Mouse (Mus musculus): ENCODE results near the gene Bin2. TPM values are rescaled to one million over a fixed set of nuclear protein-coding genes. Genes with fewer than 3 reads are reported as not detected.

Gene Bin2
- polyA plus RNA-seq, 1 experiment from 2014 or later: 2.1 TPM

GRCm38 (mm10) chr15:100681770-100682169, 12.4 kb upstream of the Bin2 start:
- no peak for ATAC-seq (replicated peaks; ENCODE audit: insufficient number of reproducible peaks, low FRiP score, low TSS enrichment, low read depth)
- WGBS: 28% methylated on average over 7 of the region's 7 CpGs
- H3K9ac ChIP-seq (replicated peaks; ENCODE audit: low read length): no peak overlapping the region

GRCm38 (mm10) chr15:100680381-100680780, 11.0 kb upstream of the Bin2 start:
- no peaks in the 10 kb centered on the region for H3K9me3 ChIP-seq (replicated peaks; ENCODE audit: control insufficient read depth, low read length)
- no peaks in the 10 kb centered on the region for H3K27me3 ChIP-seq (ENCODE audit: control insufficient read depth, insufficient read depth, low read length)
- no peak for DNase-seq (ENCODE audit: low spot score)
- no peak overlapping the region for H3K9ac ChIP-seq (replicated peaks; ENCODE audit: low read length)
- no peaks in the 10 kb centered on the region for H3K4me1 ChIP-seq (ENCODE audit: control insufficient read depth, insufficient read depth, low read length)
- WGBS: 45% methylated on average over 3 of the region's 3 CpGs
- H3K4me3 ChIP-seq (ENCODE audit: low read depth, low read length): no peak overlapping the region
- ATAC-seq (replicated peaks; ENCODE audit: insufficient number of reproducible peaks, low FRiP score, low TSS enrichment, low read depth): no peak
- H3K27ac ChIP-seq (replicated peaks; ENCODE audit: low read depth, low read length): no peak overlapping the region
- H3K36me3 ChIP-seq (replicated peaks; ENCODE audit: control insufficient read depth, insufficient read depth, low read depth, low read length): no peaks in the 10 kb centered on the region
- H3K4me2 ChIP-seq (ENCODE audit: low read depth, low read length): no peak overlapping the region

More at GRCm38 (mm10) chr15:100681770-100682169, 12.4 kb upstream of the Bin2 start:
- H3K4me2 ChIP-seq (ENCODE audit: low read depth, low read length): no peak overlapping the region
- no peaks in the 10 kb centered on the region for H3K9me3 ChIP-seq (replicated peaks; ENCODE audit: control insufficient read depth, low read length)
- H3K4me3 ChIP-seq (ENCODE audit: low read depth, low read length): no peak overlapping the region
- H3K4me1 ChIP-seq (ENCODE audit: control insufficient read depth, insufficient read depth, low read length): no peaks in the 10 kb centered on the region
- no peaks in the 10 kb centered on the region for H3K27me3 ChIP-seq (ENCODE audit: control insufficient read depth, insufficient read depth, low read length)
- H3K36me3 ChIP-seq (replicated peaks; ENCODE audit: control insufficient read depth, insufficient read depth, low read depth, low read length): no peaks in the 10 kb centered on the region
- no peak for DNase-seq (ENCODE audit: low spot score)
- no peak overlapping the region for H3K27ac ChIP-seq (replicated peaks; ENCODE audit: low read depth, low read length)

- Histone ChIP-seq H3K27ac (replicated peaks; ENCODE audit: low read depth, low read length) (no peak overlapping the region), H3K27me3 (ENCODE audit: control insufficient read depth, insufficient read depth, low read length) (no peaks in the 10 kb centered on the region), H3K4me1 (ENCODE audit: control insufficient read depth, insufficient read depth, low read length) (no peaks in the 10 kb centered on the region), H3K4me2 (ENCODE audit: low read depth, low read length) (no peak overlapping the region), H3K4me3 (ENCODE audit: low read depth, low read length) (no peak overlapping the region), H3K36me3 (replicated peaks; ENCODE audit: control insufficient read depth, insufficient read depth, low read depth, low read length) (no peaks in the 10 kb centered on the region), H3K9ac (replicated peaks; ENCODE audit: low read length) (no peak overlapping the region), H3K9me3 (replicated peaks; ENCODE audit: control insufficient read depth, low read length) (no peaks in the 10 kb centered on the region)
- no peak for ATAC-seq (replicated peaks; ENCODE audit: insufficient number of reproducible peaks, low FRiP score, low TSS enrichment, low read depth)
- no peak for DNase-seq (ENCODE audit: low spot score)
- 92% methylated on average over 14 of the region's 14 CpGs for WGBS
These were observed 9.7 kb upstream of the Bin2 start for GRCm38 (mm10) chr15:100679005-100679404.

GRCm38 (mm10) chr15:100678581-100678980, 9.2 kb upstream of the Bin2 start:
- no peak overlapping the region for H3K9ac ChIP-seq (replicated peaks; ENCODE audit: low read length)
- no peak overlapping the region for H3K4me2 ChIP-seq (ENCODE audit: low read depth, low read length)
- no peaks in the 10 kb centered on the region for H3K4me1 ChIP-seq (ENCODE audit: control insufficient read depth, insufficient read depth, low read length)
- DNase-seq (ENCODE audit: low spot score) (no peak), ATAC-seq (replicated peaks; ENCODE audit: insufficient number of reproducible peaks, low FRiP score, low TSS enrichment, low read depth) (no peak)
- H3K27me3 ChIP-seq (ENCODE audit: control insufficient read depth, insufficient read depth, low read length): no peaks in the 10 kb centered on the region
- no peak overlapping the region for H3K4me3 ChIP-seq (ENCODE audit: low read depth, low read length)
- H3K9me3 ChIP-seq (replicated peaks; ENCODE audit: control insufficient read depth, low read length): no peaks in the 10 kb centered on the region
- no peaks in the 10 kb centered on the region for H3K36me3 ChIP-seq (replicated peaks; ENCODE audit: control insufficient read depth, insufficient read depth, low read depth, low read length)
- no peak overlapping the region for H3K27ac ChIP-seq (replicated peaks; ENCODE audit: low read depth, low read length)
- WGBS: 67% methylated on average over 12 of the region's 12 CpGs

GRCm38 (mm10) chr15:100677675-100678074, 8.3 kb upstream of the Bin2 start:
- H3K27ac ChIP-seq (replicated peaks; ENCODE audit: low read depth, low read length): no peak overlapping the region
- no peak overlapping the region for H3K4me3 ChIP-seq (ENCODE audit: low read depth, low read length)
- 93% methylated on average over 8 of the region's 8 CpGs for WGBS
- no peaks in the 10 kb centered on the region for H3K36me3 ChIP-seq (replicated peaks; ENCODE audit: control insufficient read depth, insufficient read depth, low read depth, low read length)
- no peak for ATAC-seq (replicated peaks; ENCODE audit: insufficient number of reproducible peaks, low FRiP score, low TSS enrichment, low read depth)
- no peaks in the 10 kb centered on the region for H3K27me3 ChIP-seq (ENCODE audit: control insufficient read depth, insufficient read depth, low read length)
- H3K9me3 ChIP-seq (replicated peaks; ENCODE audit: control insufficient read depth, low read length): no peaks in the 10 kb centered on the region
- no peak overlapping the region for H3K4me2 ChIP-seq (ENCODE audit: low read depth, low read length)
- DNase-seq (ENCODE audit: low spot score): no peak
- no peaks in the 10 kb centered on the region for H3K4me1 ChIP-seq (ENCODE audit: control insufficient read depth, insufficient read depth, low read length)
- H3K9ac ChIP-seq (replicated peaks; ENCODE audit: low read length): no peak overlapping the region

- WGBS: 80% methylated on average over 1 of the region's 1 CpGs
- no peak overlapping the region for H3K4me3 ChIP-seq (ENCODE audit: low read depth, low read length)
- H3K4me2 ChIP-seq (ENCODE audit: low read depth, low read length): no peak overlapping the region
- no peak overlapping the region for H3K27ac ChIP-seq (replicated peaks; ENCODE audit: low read depth, low read length)
- no peak overlapping the region for H3K9ac ChIP-seq (replicated peaks; ENCODE audit: low read length)
- no peaks in the 10 kb centered on the region for H3K27me3 ChIP-seq (ENCODE audit: control insufficient read depth, insufficient read depth, low read length)
- DNase-seq (ENCODE audit: low spot score) (no peak), ATAC-seq (replicated peaks; ENCODE audit: insufficient number of reproducible peaks, low FRiP score, low TSS enrichment, low read depth) (no peak)
- no peaks in the 10 kb centered on the region for H3K9me3 ChIP-seq (replicated peaks; ENCODE audit: control insufficient read depth, low read length)
- H3K36me3 ChIP-seq (replicated peaks; ENCODE audit: control insufficient read depth, insufficient read depth, low read depth, low read length): no peaks in the 10 kb centered on the region
- H3K4me1 ChIP-seq (ENCODE audit: control insufficient read depth, insufficient read depth, low read length): no peaks in the 10 kb centered on the region
These were observed 7.2 kb upstream of the Bin2 start for GRCm38 (mm10) chr15:100676521-100676920.

GRCm38 (mm10) chr15:100675486-100675885, 6.1 kb upstream of the Bin2 start:
- no peak overlapping the region for H3K27ac ChIP-seq (replicated peaks; ENCODE audit: low read depth, low read length)
- WGBS: 53% methylated on average over 3 of the region's 3 CpGs
- no peak for ATAC-seq (replicated peaks; ENCODE audit: insufficient number of reproducible peaks, low FRiP score, low TSS enrichment, low read depth)

GRCm38 (mm10) chr15:100674566-100674965, 5.2 kb upstream of the Bin2 start:
- Histone ChIP-seq H3K4me1 (ENCODE audit: control insufficient read depth, insufficient read depth, low read length) (no peaks in the 10 kb centered on the region), H3K9me3 (replicated peaks; ENCODE audit: control insufficient read depth, low read length) (no peaks in the 10 kb centered on the region), H3K9ac (replicated peaks; ENCODE audit: low read length) (no peak overlapping the region), H3K4me3 (ENCODE audit: low read depth, low read length) (no peak overlapping the region), H3K4me2 (ENCODE audit: low read depth, low read length) (no peak overlapping the region), H3K36me3 (replicated peaks; ENCODE audit: control insufficient read depth, insufficient read depth, low read depth, low read length) (no peaks in the 10 kb centered on the region), H3K27ac (replicated peaks; ENCODE audit: low read depth, low read length) (no peak overlapping the region), H3K27me3 (ENCODE audit: control insufficient read depth, insufficient read depth, low read length) (no peaks in the 10 kb centered on the region)
- DNase-seq (ENCODE audit: low spot score) (no peak), ATAC-seq (replicated peaks; ENCODE audit: insufficient number of reproducible peaks, low FRiP score, low TSS enrichment, low read depth) (no peak)
- WGBS: 88% methylated on average over 10 of the region's 10 CpGs

More at GRCm38 (mm10) chr15:100675486-100675885, 6.1 kb upstream of the Bin2 start:
- H3K36me3 ChIP-seq (replicated peaks; ENCODE audit: control insufficient read depth, insufficient read depth, low read depth, low read length): no peaks in the 10 kb centered on the region
- H3K9me3 ChIP-seq (replicated peaks; ENCODE audit: control insufficient read depth, low read length): no peaks in the 10 kb centered on the region
- no peak overlapping the region for H3K4me2 ChIP-seq (ENCODE audit: low read depth, low read length)
- no peak overlapping the region for H3K9ac ChIP-seq (replicated peaks; ENCODE audit: low read length)
- no peak for DNase-seq (ENCODE audit: low spot score)
- H3K27me3 ChIP-seq (ENCODE audit: control insufficient read depth, insufficient read depth, low read length): no peaks in the 10 kb centered on the region
- H3K4me3 ChIP-seq (ENCODE audit: low read depth, low read length): no peak overlapping the region
- no peaks in the 10 kb centered on the region for H3K4me1 ChIP-seq (ENCODE audit: control insufficient read depth, insufficient read depth, low read length)

Measured in embryonic facial prominence, embryonic 11.5 days (tissue).